Mouse (Mus musculus) limb, embryonic 10.5 days (tissue): ENCODE results near the gene Axin1. TPM values are rescaled to one million over a fixed set of nuclear protein-coding genes. Genes with fewer than 3 reads are reported as not detected.
"Not testable (repeated sequence)": the region's sequence is repeated elsewhere in the genome, so short reads cannot be mapped to it uniquely, and the experiment has no call there.

Experiments
- DNase-seq: peaks from one replicate; pipeline ENCODE4 v3.0.0-alpha.2; 2017; ENCODE audit warnings: low spot score
- H3K27ac ChIP-seq: fragments of 300-500 bp; sonication (generic); 2 replicates; pipeline ENCODE4 v1.5.1; 2016; ENCODE audit warnings: mild to moderate bottlenecking
- H3K27me3 ChIP-seq: fragments of 300-500 bp; sonication (generic); 2 replicates; pipeline ENCODE4 v1.6.1; 2016; ENCODE audit warnings: low read depth, mild to moderate bottlenecking; ENCODE audit not compliant: poor library complexity, severe bottlenecking
- H3K36me3 ChIP-seq: fragments of 300-500 bp; sonication (generic); 2 replicates; pipeline ENCODE4 v1.6.1; 2016; ENCODE audit warnings: mild to moderate bottlenecking, moderate library complexity
- H3K4me1 ChIP-seq: fragments of 300-500 bp; sonication (generic); 2 replicates; pipeline ENCODE4 v1.6.1; 2016
- H3K4me3 ChIP-seq: fragments of 300-500 bp; sonication (generic); 2 replicates; pipeline ENCODE4 v1.5.1; 2016; ENCODE audit warnings: mild to moderate bottlenecking, moderate library complexity
- H3K9me3 ChIP-seq: fragments of 300-500 bp; sonication (generic); replicated peaks from 2 replicates; pipeline ENCODE4 v1.6.1; 2016; ENCODE audit warnings: mild to moderate bottlenecking
- WGBS: fragments of 180-500 bp; shearing (Covaris S2); methylation state at CpG from one replicate; pipeline ENCODE4 v1.1.7; 2016; 5-methylcytosine and 5-hydroxymethylcytosine counted together
- polyA plus RNA-seq: library from polyadenylated mRNA; unstranded; fragments of >200 nt; fragmentation: Nextera tagmentation; extraction: Ambion mirVana; gene quantifications from 2 replicates; pipeline ENCODE4 v1.2.1, GENCODE M21; 2016

Axin1 gene
- polyA plus RNA-seq, 1 experiment from 2014 or later = 11.5 TPM

DNA sequence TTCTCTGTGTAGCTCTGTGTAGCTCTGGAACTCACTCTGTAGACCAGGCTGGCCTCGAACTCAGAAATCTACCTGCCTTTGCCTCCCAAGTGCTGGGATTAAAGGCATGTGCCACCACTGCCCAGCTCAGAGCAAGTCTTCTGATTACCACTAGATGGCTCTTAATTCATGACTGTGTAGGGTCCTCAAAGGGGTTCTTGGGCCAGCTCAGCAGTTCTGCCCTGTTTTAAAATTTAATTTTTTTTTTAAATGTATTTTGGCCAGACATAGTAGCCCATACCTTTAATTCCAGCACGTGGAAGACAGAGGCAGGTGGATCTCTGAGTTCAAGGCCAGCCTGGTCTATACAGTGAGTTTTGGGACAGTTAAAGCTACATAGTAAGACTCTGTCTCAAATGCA, 36.8 kb downstream of the Axin1 start:
- not testable (repeated sequence) for H3K27me3 ChIP-seq, DNase-seq, H3K4me1 ChIP-seq, H3K9me3 ChIP-seq, H3K27ac ChIP-seq, H3K4me3 ChIP-seq
- peaks cover 65% of the 10 kb centered on the region for H3K36me3 ChIP-seq
- 87% methylated on average over 2 of the region's 2 CpGs for WGBS

DNA sequence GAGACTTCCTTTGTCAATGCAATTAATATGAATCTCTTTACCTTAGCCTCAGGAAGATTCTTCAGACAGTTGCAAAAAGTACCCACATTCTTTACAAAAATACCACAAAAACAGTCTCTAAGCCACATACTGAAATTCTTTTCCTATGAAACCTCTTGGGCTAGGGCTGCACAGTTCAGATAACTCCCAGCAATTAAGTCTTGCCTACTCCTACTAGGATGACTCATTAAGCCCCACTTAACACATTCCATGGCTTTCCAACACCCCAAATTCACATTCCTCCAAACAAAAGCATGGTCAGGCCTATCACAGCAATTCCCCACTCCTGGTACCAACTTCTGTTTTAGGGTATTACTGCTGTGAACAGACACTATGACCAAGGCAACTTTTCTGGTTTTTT, 40.1 kb downstream of the Axin1 start:
- Histone ChIP-seq H3K4me3 (no peak overlapping the region), H3K27ac (no peak overlapping the region), H3K36me3 (peaks cover 83% of the 10 kb centered on the region), H3K27me3 (no peaks in the 10 kb centered on the region), H3K4me1 (no peaks in the 10 kb centered on the region), H3K9me3 (no peaks in the 10 kb centered on the region)
- DNase-seq = no peak

DNA sequence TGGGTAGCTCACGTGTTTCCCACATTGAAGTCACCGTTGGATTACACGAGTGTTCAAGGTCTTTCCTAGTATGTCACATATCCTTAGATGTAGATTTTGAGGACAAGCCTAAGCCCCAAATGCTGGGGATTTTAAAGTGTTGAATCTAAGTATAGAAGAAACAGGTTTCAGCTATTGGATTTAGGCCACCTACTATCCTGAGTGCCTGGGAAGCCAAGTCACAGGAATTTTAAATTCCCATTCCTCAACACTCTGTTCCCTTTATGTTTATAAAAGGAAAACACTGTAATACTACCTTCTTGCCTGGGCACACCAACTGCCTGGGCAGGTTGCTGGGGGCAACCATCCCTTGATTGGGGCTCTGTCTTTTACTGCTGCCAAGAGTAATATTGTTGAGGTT, 42.7 kb downstream of the Axin1 start:
- H3K9me3 ChIP-seq = no peaks in the 10 kb centered on the region
- no peak for DNase-seq
- no peak overlapping the region for H3K27ac ChIP-seq
- peaks cover 86% of the 10 kb centered on the region for H3K36me3 ChIP-seq
- H3K4me3 ChIP-seq = no peak overlapping the region
- H3K4me1 ChIP-seq = no peaks in the 10 kb centered on the region
- no peaks in the 10 kb centered on the region for H3K27me3 ChIP-seq
- 92% methylated on average over 3 of the region's 3 CpGs for WGBS

DNA sequence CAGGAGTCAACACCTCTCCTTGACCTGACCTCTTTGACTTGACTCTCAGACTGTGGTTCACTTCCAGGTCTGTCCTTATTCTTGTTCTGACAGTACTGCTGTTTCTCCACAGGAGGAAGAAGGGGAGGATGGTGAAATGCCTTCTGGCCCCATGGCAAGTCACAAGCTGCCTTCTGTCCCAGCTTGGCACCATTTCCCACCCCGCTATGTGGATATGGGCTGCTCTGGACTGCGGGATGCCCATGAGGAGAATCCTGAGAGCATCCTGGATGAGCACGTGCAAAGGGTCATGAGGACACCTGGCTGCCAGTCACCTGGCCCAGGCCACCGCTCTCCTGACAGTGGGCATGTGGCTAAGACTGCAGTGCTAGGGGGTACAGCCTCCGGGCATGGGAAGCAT, 49.1 kb downstream of the Axin1 start:
- Histone ChIP-seq H3K9me3 (no peaks in the 10 kb centered on the region), H3K4me1 (no peaks in the 10 kb centered on the region), H3K36me3 (peaks cover 98% of the 10 kb centered on the region), H3K4me3 (no peak overlapping the region), H3K27ac (no peak overlapping the region), H3K27me3 (no peaks in the 10 kb centered on the region)
- no peak for DNase-seq
- WGBS = 96% methylated on average over 5 of the region's 5 CpGs

DNA sequence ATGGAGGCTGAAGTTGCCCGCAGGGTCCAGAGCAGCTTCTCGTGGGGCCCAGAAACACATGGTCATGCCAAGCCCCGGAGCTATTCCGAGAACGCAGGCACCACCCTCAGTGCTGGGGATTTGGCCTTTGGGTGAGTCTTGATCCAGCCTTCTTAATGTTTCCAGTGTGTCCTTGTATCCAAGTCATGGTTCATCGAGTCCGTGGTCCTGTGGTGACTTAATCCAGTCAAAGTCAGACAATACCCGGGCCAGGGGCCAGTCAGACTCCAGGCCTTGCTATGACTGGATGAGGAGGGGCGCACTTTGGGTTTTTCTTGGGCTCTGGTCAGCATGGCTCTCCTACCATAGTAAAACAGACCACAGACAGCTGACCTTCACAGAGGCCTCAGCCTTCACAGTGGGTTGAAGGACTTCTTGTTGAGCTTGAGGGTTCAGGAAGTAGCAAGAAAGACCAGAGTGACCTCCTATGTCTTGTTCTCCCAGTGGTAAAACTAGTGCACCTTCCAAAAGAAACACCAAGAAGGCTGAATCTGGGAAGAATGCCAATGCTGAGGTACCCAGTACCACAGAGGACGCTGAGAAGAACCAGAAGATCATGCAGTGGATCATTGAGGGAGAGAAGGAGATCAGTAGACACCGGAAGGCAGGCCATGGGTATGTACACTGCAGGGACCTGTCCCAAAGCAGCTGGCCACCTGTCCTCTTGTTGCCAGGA, 49.8 kb downstream of the Axin1 start:
- Histone ChIP-seq H3K4me1 (no peaks in the 10 kb centered on the region), H3K36me3 (peaks cover 98% of the 10 kb centered on the region), H3K27ac (no peak overlapping the region), H3K9me3 (no peaks in the 10 kb centered on the region), H3K27me3 (no peaks in the 10 kb centered on the region), H3K4me3 (no peak overlapping the region)
- no peak for DNase-seq
- 95% methylated on average over 11 of the region's 11 CpGs for WGBS

DNA sequence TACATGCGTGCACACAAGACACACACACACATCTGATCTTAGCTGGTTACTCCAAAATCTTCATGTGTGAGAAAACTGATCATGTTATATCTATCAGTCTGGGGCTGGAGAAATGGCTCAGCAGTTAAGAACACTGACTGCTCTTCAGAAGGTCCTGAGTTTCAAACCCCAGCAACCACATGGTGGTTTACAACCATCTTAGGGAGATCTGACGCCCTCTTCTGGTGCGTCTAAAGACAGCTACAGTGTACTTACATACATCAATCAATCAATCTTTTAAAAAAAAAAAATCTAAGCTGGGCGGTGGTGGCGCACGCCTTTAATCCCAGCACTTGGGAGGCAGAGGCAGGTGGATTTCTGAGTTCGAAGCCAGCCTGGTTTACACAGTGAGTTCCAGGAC, 53.0 kb downstream of the Axin1 start:
- not testable (repeated sequence) for H3K9me3 ChIP-seq, H3K4me1 ChIP-seq, DNase-seq, H3K4me3 ChIP-seq, H3K27me3 ChIP-seq, H3K27ac ChIP-seq
- peaks cover 100% of the 10 kb centered on the region for H3K36me3 ChIP-seq
- WGBS = 91% methylated on average over 7 of the region's 7 CpGs

DNA sequence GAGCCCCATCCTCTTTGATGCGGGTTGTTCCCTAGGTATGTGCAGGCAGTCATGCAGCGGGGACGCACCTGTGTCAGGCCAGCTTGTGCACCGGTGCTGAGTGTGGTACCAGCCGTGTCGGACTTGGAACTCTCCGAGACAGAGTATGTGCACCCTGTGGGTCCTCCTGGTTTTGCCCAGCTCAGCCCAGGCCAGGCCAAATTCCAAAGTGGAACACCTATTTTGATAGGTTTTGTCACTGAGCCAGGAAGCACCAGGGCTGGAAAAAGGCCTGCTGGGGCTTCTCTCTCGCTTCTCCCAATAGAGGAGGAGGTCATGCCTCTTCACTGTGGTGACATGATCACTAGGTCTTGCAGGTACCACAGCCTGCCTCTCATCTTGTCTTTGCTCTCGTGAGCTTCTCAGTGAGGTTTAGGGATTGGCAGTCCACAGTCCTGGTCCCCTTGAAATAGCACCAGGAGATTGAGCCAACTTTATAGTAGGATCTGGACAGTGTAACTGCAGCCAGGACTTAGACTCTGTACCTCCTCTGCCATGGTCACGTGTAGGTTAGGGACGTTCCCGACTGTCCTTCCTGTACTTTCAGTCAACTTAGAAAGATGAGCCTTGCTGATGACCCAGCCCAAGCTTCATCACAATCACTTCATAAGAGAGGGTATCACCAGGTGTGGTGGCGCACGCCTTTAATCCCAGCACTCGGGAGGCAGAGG, 54.1 kb downstream of the Axin1 start:
- 96% methylated on average over 15 of the region's 15 CpGs for WGBS
- H3K4me3 ChIP-seq = no peak overlapping the region
- H3K27ac ChIP-seq = no peak overlapping the region
- peaks cover 100% of the 10 kb centered on the region for H3K36me3 ChIP-seq
- DNase-seq = no peak
- no peaks in the 10 kb centered on the region for H3K9me3 ChIP-seq
- no peaks in the 10 kb centered on the region for H3K4me1 ChIP-seq
- H3K27me3 ChIP-seq = peaks cover under 1% of the 10 kb centered on the region; the same call in 1 of the 2 replicates

DNA sequence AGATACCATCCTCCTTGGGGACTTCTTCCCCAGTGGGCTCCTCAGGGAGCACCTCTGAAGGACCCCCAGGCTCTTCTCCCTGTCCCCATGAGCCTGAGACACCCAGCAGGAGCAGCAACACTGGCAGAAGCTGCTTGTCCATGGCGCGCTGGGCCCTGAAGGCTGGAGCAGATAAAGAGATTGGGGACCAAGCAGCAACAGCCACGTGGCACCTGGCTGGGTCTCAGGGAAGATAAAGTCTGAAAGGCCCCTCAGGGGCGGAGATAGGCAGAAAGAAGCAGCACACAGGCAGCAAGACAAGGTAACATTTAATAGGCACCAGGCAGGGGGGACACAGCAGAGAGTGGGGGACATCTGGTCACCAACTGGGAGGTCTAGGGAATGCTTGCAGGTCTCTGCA, 60.4 kb downstream of the Axin1 start, which contains the start of gene Pdia2:
Pdia2 (minus strand) TSS at position 196 of the 400 bp plus-strand sequence.
- no peak for DNase-seq
- Histone ChIP-seq H3K36me3 (peaks cover 50% of the 10 kb centered on the region), H3K27me3 (peaks cover 59% of the 10 kb centered on the region), H3K27ac (no peak within 1 kb of the TSS), H3K9me3 (no peaks in the 10 kb centered on the region), H3K4me3 (no peak within 1 kb of the TSS), H3K4me1 (peaks cover 26% of the 10 kb centered on the region)
- WGBS = 76% methylated on average over 4 of the region's 4 CpGs

DNA sequence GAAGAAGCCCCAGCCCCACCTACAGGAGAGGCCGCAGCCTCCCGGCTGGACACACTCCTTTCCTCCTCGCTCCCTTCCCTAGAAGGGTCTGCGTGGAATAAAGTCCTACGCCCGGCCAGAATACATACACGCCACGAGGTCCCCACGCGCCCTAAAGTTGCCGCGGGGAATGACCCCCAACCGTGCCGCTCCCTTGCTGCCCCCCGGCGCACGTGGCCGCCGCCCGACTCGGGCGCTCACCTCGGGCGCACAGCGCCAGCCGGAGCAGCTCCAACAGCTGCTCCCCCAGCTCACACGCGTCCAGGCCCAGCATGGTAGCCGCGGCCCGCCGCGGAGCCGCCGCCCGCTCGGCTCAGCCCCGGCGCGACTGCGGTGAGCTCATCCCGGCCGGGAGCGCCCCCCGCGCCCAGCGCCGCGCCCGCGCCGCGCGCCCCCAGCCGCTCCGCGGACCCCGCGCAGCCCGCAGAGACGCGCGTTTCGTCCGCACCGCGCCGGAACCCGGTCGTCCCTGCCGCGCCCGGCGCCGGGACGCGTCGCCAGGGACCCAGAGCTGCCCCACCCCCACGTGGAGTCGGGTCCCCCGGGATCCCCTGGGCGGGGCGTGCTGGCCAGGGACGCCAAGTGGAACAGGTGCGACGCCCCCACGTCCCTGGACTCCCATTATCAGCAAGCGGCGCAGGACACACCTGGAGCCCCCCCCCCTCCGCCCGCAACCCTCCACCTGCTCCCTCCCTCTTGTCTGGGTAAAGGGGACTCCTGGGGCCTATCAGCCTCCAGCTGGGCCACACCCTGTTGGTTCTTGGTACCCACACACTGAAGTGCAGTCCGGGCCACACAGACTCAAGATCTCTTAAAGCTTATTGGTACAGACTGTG, 62.6 kb downstream of the Axin1 start:
- WGBS = 11% methylated on average over 91 of the region's 92 CpGs
- DNase-seq = peak; percentile 52
- Histone ChIP-seq H3K36me3 (peaks cover 28% of the 10 kb centered on the region), H3K4me1 (peaks cover 41% of the 10 kb centered on the region), H3K4me3 (peak overlapping the region; percentile 64), H3K9me3 (no peaks in the 10 kb centered on the region), H3K27ac (peak overlapping the region; percentile 73), H3K27me3 (peaks cover 81% of the 10 kb centered on the region)

DNA sequence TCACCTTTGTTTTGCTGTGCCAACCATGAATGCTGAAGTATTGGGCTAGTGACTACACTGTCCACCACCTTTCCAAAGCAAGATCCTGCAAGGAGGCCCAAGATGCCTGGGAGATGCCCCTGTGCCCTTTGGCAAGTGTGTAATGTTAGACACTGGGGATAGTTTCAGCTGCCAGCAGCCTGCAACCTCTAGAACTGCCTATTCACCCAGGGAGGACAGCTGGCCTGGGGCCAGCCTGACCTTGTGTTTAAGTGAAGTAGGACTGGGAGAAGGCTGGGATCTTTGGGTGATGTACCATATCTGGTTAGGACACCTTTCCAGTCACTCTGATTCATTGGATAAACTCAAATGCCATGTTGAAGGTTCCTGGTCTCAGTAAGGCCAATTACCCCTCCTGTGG, 63.5 kb downstream of the Axin1 start:
- DNase-seq = no peak
- H3K4me1 ChIP-seq = peaks cover 41% of the 10 kb centered on the region
- peaks cover 19% of the 10 kb centered on the region for H3K36me3 ChIP-seq
- H3K27me3 ChIP-seq = peaks cover 84% of the 10 kb centered on the region
- no peaks in the 10 kb centered on the region for H3K9me3 ChIP-seq
- H3K4me3 ChIP-seq = 0 out of 2 replicates have a peak overlapping the region, but pooled peaks have one; percentile 64
- H3K27ac ChIP-seq = no peak overlapping the region

DNA sequence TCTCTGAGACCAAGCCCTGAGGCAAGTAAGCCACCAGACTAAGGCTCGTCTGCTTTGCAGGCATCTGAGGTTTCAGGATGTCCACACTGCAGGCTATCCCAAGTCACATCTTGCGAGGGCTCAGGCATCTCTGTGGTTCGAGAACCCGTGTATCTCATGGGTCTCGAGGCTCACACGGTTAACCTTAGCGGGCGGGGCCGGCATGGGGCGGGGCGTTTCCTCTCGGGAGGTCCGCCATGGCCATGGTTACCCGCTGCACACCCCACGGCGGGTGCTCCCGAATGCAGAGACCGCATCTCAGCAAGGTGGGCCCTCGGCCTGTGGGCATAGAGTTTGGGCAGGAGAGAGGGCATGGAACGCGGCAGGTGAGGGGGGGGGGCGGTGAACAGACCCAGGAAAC, 64.2 kb downstream of the Axin1 start, which contains the start of gene Rgs11:
Rgs11 (plus strand) TSS at position 215 of the 400 bp plus-strand sequence.
- Histone ChIP-seq H3K27ac (no peak within 1 kb of the TSS), H3K36me3 (peaks cover 11% of the 10 kb centered on the region), H3K4me3 (peak within 1 kb of the TSS; percentile 64), H3K27me3 (peaks cover 90% of the 10 kb centered on the region), H3K9me3 (no peaks in the 10 kb centered on the region), H3K4me1 (peaks cover 41% of the 10 kb centered on the region)
- WGBS = 1% methylated on average over 22 of the region's 22 CpGs
- peak; percentile 43 for DNase-seq

DNA sequence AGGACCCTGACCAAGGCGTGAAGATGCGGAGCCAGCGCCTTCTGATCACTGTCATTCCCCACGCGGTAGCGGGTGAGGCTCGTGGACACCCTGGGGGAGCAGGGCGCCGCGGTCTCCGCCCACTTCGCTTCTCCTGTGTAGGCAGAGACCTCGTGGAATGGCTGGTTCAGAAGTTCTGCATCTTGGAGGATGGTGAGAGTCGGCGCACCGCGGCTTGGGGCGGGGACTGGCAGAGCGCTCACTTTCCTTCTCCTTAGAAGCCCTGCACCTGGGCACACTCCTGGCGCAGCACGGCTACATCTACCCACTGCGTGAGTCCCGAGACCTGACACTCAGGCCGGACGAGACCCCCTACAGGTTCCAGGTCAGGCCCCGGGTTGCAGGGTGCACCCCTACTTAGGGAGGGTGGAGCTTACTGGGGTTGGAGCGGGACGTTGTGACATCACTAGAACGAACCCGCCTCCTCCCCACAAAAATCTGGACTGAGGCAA, 64.9 kb downstream of the Axin1 start:
- Histone ChIP-seq H3K36me3 (peaks cover 6% of the 10 kb centered on the region; the same call in 1 of the 2 replicates), H3K27ac (no peak overlapping the region), H3K27me3 (peaks cover 90% of the 10 kb centered on the region), H3K4me1 (peaks cover 41% of the 10 kb centered on the region), H3K4me3 (peak overlapping the region; percentile 55), H3K9me3 (no peaks in the 10 kb centered on the region)
- 1% methylated on average over 30 of the region's 30 CpGs for WGBS
- DNase-seq = peak; percentile 51
